Mouse (Mus musculus) thymus, adult 2 months (tissue): ENCODE measurements around the gene Gsap.

Experiments
- CTCF ChIP-seq: fragments of 200-500 bp; IDR thresholded peaks from 2 replicates; pipeline ENCODE4 v1.5.1; 2012; ENCODE audit warnings: mild to moderate bottlenecking, control low read depth, low read length, moderate library complexity, borderline replicate concordance; ENCODE audit not compliant: control insufficient read depth, poor library complexity, insufficient read depth; ENCODE audit errors: extremely low read depth
- POLR2A ChIP-seq: fragments of 200-500 bp; IDR thresholded peaks from 2 replicates; pipeline ENCODE4 v1.6.1; 2012; ENCODE audit warnings: mild to moderate bottlenecking, low read length, control low read depth, moderate library complexity; ENCODE audit not compliant: control insufficient read depth, poor library complexity, insufficient read depth; ENCODE audit errors: extremely low read depth

DNA sequence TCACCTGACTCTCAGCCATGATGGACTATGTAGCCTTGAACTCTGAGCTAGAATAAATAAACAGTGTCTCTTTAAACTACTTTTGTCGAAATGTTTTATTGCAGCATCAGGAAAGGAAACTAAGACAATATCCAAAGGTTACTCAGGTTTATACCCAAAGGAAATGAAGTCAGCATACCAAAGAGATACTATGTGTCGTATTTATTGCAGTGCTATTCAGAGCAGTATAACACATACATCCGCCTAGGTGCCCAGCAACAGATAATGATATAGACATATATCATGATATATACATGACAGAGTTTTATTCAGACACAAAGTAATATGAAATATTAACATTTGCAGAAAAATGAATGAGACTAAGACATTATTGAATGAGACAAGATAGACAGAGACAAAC lies 177.3 kb downstream of the Gsap start:
- TF ChIP-seq CTCF = no peak
- no peak for TF ChIP-seq POLR2A
